Mouse (Mus musculus): ENCODE measurements around the gene Btbd11.

GRCm38 (mm10) chr10:85338733-85339132 is 47.9 kb upstream of the Btbd11 start:
- TF ChIP-seq CTCF (IDR thresholded peaks at IDR 0.05; ENCODE audit: extremely low read depth, insufficient read depth, low read length), result no peak
- TF ChIP-seq POLR2A (IDR thresholded peaks at IDR 0.05; ENCODE audit: extremely low read depth, insufficient read depth, low read length), result no peak

All from cortical plate, adult 2 months (tissue).